Mouse (Mus musculus): ENCODE results near the gene Gm10799.
"Not testable (repeated sequence)": the region's sequence is repeated elsewhere in the genome, so short reads cannot be mapped to it uniquely, and the experiment has no call there.

DNA sequence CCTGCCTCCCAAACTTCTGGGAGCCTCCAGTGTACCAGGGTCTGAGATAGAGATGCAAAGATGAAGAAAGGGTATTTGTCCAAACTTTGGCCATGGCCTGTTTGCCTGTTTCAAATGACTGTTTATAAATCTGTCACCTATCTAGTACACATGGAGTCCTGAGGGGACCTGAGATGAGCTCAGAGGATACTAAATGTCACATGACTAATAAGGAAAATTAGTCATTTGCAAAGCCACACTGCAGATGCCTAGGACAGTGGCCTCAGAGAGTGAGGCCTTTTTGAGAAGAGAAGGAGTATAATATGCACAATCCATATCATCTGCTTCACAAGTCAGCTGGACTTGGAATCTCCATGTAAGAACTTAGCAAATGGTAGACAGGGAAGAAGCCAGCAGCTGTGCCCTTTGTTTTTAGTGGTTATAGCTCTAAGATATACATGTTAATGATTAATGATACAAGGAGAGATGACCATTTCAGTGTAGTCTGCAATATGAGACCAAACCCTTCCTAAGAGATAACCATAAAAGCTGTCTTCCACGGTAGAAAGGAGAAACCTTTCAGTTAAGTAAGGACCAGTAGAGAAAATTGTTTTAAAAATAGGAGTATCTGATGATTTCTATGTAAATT lies 42.9 kb upstream of the Gm10799 start:
- TF ChIP-seq CTCF, EP300 (IDR thresholded peaks at IDR 0.05; ENCODE audit: low read depth): not testable (repeated sequence)
